Mouse (Mus musculus): Measurements from ENCODE around the gene Hras. TPM values are rescaled to one million over a fixed set of nuclear protein-coding genes. Genes with fewer than 3 reads are reported as not detected.

The Hras gene
- polyA plus RNA-seq, 1 experiment, result not detected

DNA sequence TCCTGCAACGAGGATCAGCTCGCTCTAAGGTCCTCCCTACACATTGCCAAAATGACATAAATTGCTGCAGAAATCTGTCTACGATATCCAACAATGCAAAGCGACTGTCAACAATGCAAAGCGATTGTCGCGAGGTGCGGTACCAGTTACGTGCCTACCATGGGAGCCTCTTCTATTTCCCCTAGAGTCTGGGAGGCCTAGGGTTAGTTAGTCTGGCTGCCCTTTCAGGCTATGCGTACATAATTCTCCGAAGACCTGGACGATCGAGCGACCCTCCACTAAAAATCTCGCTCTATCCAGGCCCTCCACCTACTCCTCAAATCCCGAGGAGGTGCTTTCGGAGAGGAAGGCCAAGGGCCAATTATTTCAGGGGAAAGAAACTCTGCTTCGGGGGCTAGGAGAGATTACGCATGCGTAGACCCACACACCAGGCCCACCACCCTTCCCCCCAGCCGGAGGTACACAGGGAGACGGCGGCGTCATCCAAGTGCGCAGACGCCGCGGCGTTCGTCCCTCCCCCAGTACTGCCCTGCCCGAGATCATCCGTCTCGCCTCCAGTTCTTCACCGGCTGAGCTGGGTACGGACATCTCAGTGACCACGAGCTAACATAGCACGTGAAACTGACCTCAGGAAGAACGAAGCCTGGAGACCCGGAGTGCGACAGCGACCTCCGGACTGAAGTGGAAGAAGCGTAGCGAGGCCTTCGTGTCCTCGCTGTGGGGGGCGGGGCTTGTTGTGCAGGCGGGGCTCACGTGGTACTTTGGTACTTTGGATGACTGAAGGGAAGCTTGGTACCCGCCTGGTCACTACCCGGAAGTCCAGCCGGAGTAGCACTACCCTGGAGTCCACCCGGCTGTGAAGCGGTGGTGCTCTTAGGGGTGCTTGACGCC lies 21.4 kb downstream of the Hras start, which contains the start of gene Rnh1:
Gene Rnh1 (minus strand): TSS at position 742 of the 891 bp plus-strand sequence.
- peak within 1 kb of the TSS; percentile 79 for H3K4me3 ChIP-seq (ENCODE audit: insufficient read depth, low read depth, low read length)
- WGBS, result 1% methylated on average over 55 of the region's 55 CpGs
- TF ChIP-seq POLR2A (IDR thresholded peaks at IDR 0.05; ENCODE audit: insufficient read depth, low read depth, low read length) (peak; percentile 98), CTCF (IDR thresholded peaks at IDR 0.05; ENCODE audit: insufficient read depth, low read depth, low read length) (0 out of 2 replicates have a peak, but pooled peaks have one; percentile 12)
- peaks cover 9% of the 10 kb centered on the region for H3K4me1 ChIP-seq (ENCODE audit: control insufficient read depth, insufficient read depth, low read length)
- H3K27ac ChIP-seq (ENCODE audit: insufficient read depth, low read depth, low read length), result peak within 1 kb of the TSS; percentile 92

DNA sequence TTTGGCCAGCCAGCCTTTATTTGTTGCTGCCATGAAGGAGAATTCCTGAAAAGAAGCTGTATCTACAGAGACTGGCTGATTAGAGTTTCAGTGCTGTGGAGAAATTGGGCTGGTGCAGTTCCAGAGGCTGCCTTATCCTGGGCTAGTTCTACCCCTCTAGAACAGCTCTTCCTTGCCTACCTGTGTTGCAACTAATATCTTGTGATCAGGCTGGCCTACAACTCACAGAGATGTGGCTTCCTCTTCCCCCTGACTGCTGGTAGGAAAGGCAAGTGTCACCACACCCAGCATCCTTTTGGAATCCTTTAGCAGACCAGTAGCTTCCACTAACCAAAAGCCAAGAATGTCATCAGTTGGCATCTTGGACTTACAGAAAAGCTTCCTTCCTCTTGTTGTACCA lies 23.9 kb downstream of the Hras start:
- H3K27ac ChIP-seq (ENCODE audit: insufficient read depth, low read depth, low read length), result no peak overlapping the region
- H3K4me3 ChIP-seq (ENCODE audit: insufficient read depth, low read depth, low read length), result no peak overlapping the region
- TF ChIP-seq POLR2A (IDR thresholded peaks at IDR 0.05; ENCODE audit: insufficient read depth, low read depth, low read length) (no peak), CTCF (IDR thresholded peaks at IDR 0.05; ENCODE audit: insufficient read depth, low read depth, low read length) (no peak)
- H3K4me1 ChIP-seq (ENCODE audit: control insufficient read depth, insufficient read depth, low read length), result peaks cover 9% of the 10 kb centered on the region

DNA sequence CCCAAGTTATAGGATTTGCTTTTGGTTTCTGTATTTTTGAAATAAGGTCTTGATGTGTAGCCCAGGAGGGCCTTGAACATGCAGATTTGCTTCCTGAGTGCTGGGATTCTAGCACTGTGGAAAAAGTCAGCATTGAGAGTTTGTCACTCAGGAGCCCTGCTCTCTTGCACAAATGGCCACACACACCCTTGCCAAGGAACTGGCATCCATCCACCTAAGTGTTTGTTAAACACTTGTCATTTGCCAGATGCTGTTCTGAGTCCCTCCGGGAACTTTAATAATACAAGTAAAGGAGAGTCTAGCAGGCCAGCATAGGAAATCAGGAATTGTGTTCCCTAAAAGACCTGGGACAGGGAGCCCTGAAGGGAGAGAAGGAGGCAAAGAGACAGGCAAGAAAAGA lies 24.5 kb downstream of the Hras start:
- peaks cover 9% of the 10 kb centered on the region for H3K4me1 ChIP-seq (ENCODE audit: control insufficient read depth, insufficient read depth, low read length)
- WGBS, result 27% methylated on average over 1 of the region's 1 CpGs
- H3K4me3 ChIP-seq (ENCODE audit: insufficient read depth, low read depth, low read length), result no peak overlapping the region
- no peak overlapping the region for H3K27ac ChIP-seq (ENCODE audit: insufficient read depth, low read depth, low read length)
- no peak for TF ChIP-seq POLR2A (IDR thresholded peaks at IDR 0.05; ENCODE audit: insufficient read depth, low read depth, low read length)
- no peak for TF ChIP-seq CTCF (IDR thresholded peaks at IDR 0.05; ENCODE audit: insufficient read depth, low read depth, low read length)

DNA sequence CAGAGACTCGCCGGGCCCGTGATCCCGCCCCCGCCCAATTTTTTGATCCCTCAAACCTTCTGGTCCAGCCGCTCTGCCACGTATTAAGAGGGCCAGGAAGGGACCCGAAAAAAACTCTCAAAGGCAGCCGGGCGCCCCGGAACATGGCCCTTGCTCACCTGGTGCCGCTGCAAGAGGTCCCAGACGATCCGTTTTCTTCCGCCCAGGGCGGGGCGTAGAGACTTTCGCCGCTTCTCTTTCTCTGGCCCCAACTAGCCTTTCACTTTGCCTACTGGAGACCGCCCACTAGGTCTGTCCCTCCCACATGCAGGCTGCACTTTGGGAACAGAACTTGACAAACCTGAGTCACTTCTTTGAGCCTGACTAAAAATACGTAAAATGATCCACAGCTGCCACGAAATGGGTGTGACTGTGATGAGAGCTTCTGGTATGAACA lies 25.3 kb downstream of the Hras start:
- H3K4me1 ChIP-seq (ENCODE audit: control insufficient read depth, insufficient read depth, low read length), result peaks cover 9% of the 10 kb centered on the region
- 11% methylated on average over 22 of the region's 22 CpGs for WGBS
- no peak for TF ChIP-seq POLR2A (IDR thresholded peaks at IDR 0.05; ENCODE audit: insufficient read depth, low read depth, low read length)
- TF ChIP-seq CTCF (IDR thresholded peaks at IDR 0.05; ENCODE audit: insufficient read depth, low read depth, low read length), result no peak
- no peak overlapping the region for H3K27ac ChIP-seq (ENCODE audit: insufficient read depth, low read depth, low read length)
- H3K4me3 ChIP-seq (ENCODE audit: insufficient read depth, low read depth, low read length), result peak overlapping the region; percentile 45

DNA sequence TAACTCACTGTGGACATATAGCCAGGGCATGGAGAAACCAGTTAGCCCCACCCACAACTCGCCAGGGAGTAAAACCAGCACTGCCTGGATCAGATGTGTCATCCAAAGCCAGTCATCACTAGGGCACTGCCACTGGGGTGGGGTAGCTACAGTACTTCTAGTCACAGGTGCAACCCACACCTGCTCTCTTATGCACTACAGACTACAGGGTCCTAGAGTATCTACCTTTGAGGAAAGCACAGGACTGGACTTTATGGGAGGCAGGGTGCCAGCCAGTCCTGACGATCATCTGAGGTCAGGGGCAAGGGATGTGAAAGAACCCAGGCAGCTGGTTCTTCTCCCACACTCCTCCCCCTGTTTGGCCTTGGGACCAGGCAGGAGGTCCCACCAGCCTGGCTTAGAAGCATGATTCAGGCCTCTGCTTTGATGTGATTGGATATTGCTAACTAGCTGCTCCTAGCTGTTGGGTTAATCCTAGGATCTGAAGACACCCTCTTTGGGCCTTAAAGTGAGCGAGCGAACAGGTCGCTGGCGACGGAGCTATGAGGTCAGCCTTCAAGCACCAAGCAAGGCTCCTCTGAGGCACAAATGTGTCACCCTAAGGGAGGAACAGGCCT lies 25.8 kb downstream of the Hras start:
- H3K4me1 ChIP-seq (ENCODE audit: control insufficient read depth, insufficient read depth, low read length), result peaks cover 9% of the 10 kb centered on the region
- TF ChIP-seq CTCF (IDR thresholded peaks at IDR 0.05; ENCODE audit: insufficient read depth, low read depth, low read length) (no peak), POLR2A (IDR thresholded peaks at IDR 0.05; ENCODE audit: insufficient read depth, low read depth, low read length) (no peak)
- no peak overlapping the region for H3K27ac ChIP-seq (ENCODE audit: insufficient read depth, low read depth, low read length)
- 28% methylated on average over 7 of the region's 7 CpGs for WGBS
- H3K4me3 ChIP-seq (ENCODE audit: insufficient read depth, low read depth, low read length), result peak overlapping the region; percentile 45

DNA sequence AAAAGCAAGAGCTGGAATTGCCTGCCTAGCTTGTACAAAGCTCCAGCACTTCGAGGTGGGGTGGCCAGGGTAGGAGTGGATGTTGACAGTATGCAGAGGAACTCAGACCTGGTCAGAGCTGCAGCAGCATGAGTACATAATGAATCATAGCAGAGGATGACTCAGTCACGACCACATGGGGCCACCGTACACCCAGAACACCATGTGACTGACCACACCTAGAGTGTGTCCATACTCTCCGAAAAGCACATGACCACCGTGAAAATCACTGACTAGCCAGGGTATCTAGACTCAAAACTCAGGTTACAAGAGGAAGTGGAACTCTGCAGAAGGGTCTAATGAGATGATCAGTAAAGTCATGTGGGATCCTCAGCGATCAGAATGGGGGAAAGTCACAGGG lies 29.0 kb downstream of the Hras start:
- TF ChIP-seq CTCF (IDR thresholded peaks at IDR 0.05; ENCODE audit: insufficient read depth, low read depth, low read length), result no peak
- TF ChIP-seq POLR2A (IDR thresholded peaks at IDR 0.05; ENCODE audit: insufficient read depth, low read depth, low read length), result no peak
- 75% methylated on average over 6 of the region's 6 CpGs for WGBS
- no peak overlapping the region for H3K27ac ChIP-seq (ENCODE audit: insufficient read depth, low read depth, low read length)
- peaks cover 9% of the 10 kb centered on the region for H3K4me1 ChIP-seq (ENCODE audit: control insufficient read depth, insufficient read depth, low read length)
- no peak overlapping the region for H3K4me3 ChIP-seq (ENCODE audit: insufficient read depth, low read depth, low read length)

DNA sequence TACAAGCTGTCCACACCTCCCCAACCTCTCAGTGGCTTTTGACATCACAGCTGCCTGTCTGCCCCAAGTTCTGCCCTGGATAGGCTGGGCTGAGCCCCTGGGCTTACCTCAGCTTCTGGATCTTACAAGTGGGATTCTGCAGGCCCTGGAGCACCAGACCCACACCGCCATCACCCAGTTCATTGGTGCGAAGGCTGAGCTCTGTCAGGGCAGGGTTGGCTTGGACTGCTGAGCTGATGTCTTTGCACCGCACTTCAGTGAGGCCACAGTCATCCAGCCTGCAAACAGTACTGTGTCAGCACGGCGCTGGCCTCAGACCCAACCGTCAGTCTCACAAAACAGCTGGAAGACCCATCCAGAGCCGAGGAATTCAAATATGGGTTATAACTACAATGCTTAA lies 29.4 kb downstream of the Hras start:
- no peak for TF ChIP-seq CTCF (IDR thresholded peaks at IDR 0.05; ENCODE audit: insufficient read depth, low read depth, low read length)
- no peak for TF ChIP-seq POLR2A (IDR thresholded peaks at IDR 0.05; ENCODE audit: insufficient read depth, low read depth, low read length)

DNA sequence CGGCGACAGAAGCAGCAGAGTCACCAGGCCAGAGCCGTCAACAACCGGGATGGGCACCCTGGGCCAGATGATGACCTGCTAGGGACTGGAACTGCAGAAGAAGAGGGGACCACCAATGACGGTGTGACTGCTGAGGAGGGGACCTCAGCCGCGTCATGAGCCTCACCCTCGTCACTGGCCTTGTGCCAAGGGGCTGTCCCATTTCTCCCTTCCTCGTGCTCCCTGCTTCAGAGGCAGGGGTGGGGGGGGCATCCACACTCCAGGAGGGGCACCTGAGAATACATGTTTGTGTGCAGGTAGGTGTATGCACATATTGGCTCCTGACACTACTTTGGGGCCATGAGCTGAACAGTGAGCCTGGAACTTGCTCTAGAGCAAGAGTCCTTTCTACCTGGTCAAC lies 38.4 kb downstream of the Hras start:
- TF ChIP-seq POLR2A (IDR thresholded peaks at IDR 0.05; ENCODE audit: insufficient read depth, low read depth, low read length) (no peak), CTCF (IDR thresholded peaks at IDR 0.05; ENCODE audit: insufficient read depth, low read depth, low read length) (no peak)
- H3K4me3 ChIP-seq (ENCODE audit: insufficient read depth, low read depth, low read length), result no peak overlapping the region
- WGBS, result 72% methylated on average over 9 of the region's 9 CpGs

More for the DNA sequence above, 29.4 kb downstream of the Hras start:
- 93% methylated on average over 7 of the region's 7 CpGs for WGBS
- Histone ChIP-seq H3K27ac (ENCODE audit: insufficient read depth, low read depth, low read length) (no peak overlapping the region), H3K4me1 (ENCODE audit: control insufficient read depth, insufficient read depth, low read length) (peaks cover 9% of the 10 kb centered on the region), H3K4me3 (ENCODE audit: insufficient read depth, low read depth, low read length) (no peak overlapping the region)

DNA sequence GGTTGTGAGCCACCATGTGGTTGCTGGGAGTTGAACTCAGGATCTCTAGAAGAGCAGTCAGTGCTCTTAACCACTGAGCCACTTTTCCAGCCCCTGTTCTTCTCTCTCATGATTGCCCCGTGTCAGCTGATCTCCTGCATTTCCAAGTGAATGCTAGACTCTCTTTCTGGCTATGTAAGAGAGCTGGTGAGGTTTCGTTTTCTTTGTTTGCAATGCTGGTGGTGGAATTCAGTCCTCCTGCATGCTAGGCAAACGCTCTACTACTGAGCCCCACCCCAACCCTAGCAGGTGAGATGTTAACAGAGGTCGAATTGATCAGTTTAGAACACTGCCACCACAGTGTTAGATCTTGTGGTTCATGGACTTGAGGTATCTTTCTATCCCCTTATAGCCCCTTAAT lies 45.2 kb downstream of the Hras start:
- WGBS, result 65% methylated on average over 4 of the region's 4 CpGs

More for the DNA sequence above, 38.4 kb downstream of the Hras start:
- no peaks in the 10 kb centered on the region for H3K4me1 ChIP-seq (ENCODE audit: control insufficient read depth, insufficient read depth, low read length)
- no peak overlapping the region for H3K27ac ChIP-seq (ENCODE audit: insufficient read depth, low read depth, low read length)

More for the DNA sequence above, 45.2 kb downstream of the Hras start:
- TF ChIP-seq POLR2A (IDR thresholded peaks at IDR 0.05; ENCODE audit: insufficient read depth, low read depth, low read length) (no peak), CTCF (IDR thresholded peaks at IDR 0.05; ENCODE audit: insufficient read depth, low read depth, low read length) (no peak)
- no peak overlapping the region for H3K27ac ChIP-seq (ENCODE audit: insufficient read depth, low read depth, low read length)
- H3K4me1 ChIP-seq (ENCODE audit: control insufficient read depth, insufficient read depth, low read length), result no peaks in the 10 kb centered on the region
- H3K4me3 ChIP-seq (ENCODE audit: insufficient read depth, low read depth, low read length), result no peak overlapping the region
